Mouse (Mus musculus) hindbrain, embryonic 11.5 days (tissue): ENCODE results near the gene Lsm4. TPM values are rescaled to one million over a fixed set of nuclear protein-coding genes. Genes with fewer than 3 reads are reported as not detected.

ENCODE experiments used
- ATAC-seq: fragments of 200-750 bp; cut with Nextera tagmentation; 2 replicates; pipeline ENCODE4 v1.8.0; 2017; ENCODE audit warnings: mild to moderate bottlenecking, moderate TSS enrichment, moderate library complexity; ENCODE audit not compliant: low FRiP score
- DNase-seq: peaks from one replicate; pipeline ENCODE4 v3.0.0-alpha.2; 2015; ENCODE audit warnings: low spot score
- H3K27ac ChIP-seq: fragments of 300-500 bp; sonication (generic); 2 replicates; pipeline ENCODE4 v1.5.1; 2014; ENCODE audit warnings: mild to moderate bottlenecking, low read depth, low read length
- H3K27me3 ChIP-seq: fragments of 300-500 bp; sonication (generic); 2 replicates; pipeline ENCODE4 v1.6.1; 2014; ENCODE audit warnings: mild to moderate bottlenecking, low read length, moderate library complexity, mixed read lengths; ENCODE audit not compliant: control insufficient read depth, insufficient read depth
- H3K36me3 ChIP-seq: fragments of 300-500 bp; sonication (generic); 2 replicates; pipeline ENCODE4 v1.6.1; 2014; ENCODE audit warnings: mild to moderate bottlenecking, low read length, moderate library complexity, mixed read lengths; ENCODE audit not compliant: control insufficient read depth, insufficient read depth
- H3K4me1 ChIP-seq: fragments of 300-500 bp; sonication (generic); replicated peaks from 2 replicates; pipeline ENCODE4 v1.6.1; 2014; ENCODE audit warnings: low read length, mixed read lengths; ENCODE audit not compliant: control insufficient read depth, insufficient read depth
- H3K4me2 ChIP-seq: fragments of 300-500 bp; sonication (generic); replicated peaks from 2 replicates; pipeline ENCODE4 v1.6.1; 2014; ENCODE audit warnings: mild to moderate bottlenecking, low read depth, low read length
- H3K4me3 ChIP-seq: fragments of 300-500 bp; sonication (generic); 2 replicates; pipeline ENCODE4 v1.5.1; 2014; ENCODE audit warnings: low read depth, low read length
- H3K9ac ChIP-seq: fragments of 300-500 bp; sonication (generic); 2 replicates; pipeline ENCODE4 v1.6.1; 2014; ENCODE audit warnings: low read depth, low read length
- H3K9me3 ChIP-seq: fragments of 300-500 bp; sonication (generic); 2 replicates; pipeline ENCODE4 v1.6.1; 2016; ENCODE audit warnings: low read length; ENCODE audit not compliant: control insufficient read depth
- WGBS: fragments of 180-500 bp; shearing (Covaris S2); extraction: QIAGEN DNeasy Blood & Tissue Kit; methylation state at CpG from one replicate; pipeline ENCODE4 v1.1.7; 2014; 5-methylcytosine and 5-hydroxymethylcytosine counted together
- polyA plus RNA-seq: library from polyadenylated mRNA; unstranded; fragments of >200 nt; fragmentation: Nextera tagmentation; extraction: Ambion mirVana; gene quantifications from 2 replicates; pipeline ENCODE4 v1.2.1, GENCODE M21; 2014

Gene Lsm4
- polyA plus RNA-seq, 1 experiment from 2014 or later = 282 TPM

DNA sequence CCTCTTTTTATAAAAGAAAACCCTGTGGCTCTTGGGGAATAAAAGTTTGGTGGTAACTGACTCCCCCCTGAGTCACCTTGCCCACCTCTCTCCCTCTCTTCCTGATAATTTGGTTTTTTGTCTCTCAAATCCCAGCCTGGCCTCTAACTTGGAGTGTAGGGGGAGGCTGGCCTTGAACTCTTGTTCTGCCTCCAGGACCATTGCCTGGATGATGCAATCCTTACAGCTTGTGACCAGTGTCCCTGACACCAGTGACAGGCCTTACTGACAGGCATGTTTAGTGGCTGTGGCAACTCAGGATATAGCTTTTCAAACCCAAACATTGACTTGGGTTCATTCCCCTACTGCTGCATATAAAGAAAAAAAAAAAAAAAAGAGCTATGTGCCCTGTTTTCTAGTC is 26.3 kb upstream of the Lsm4 start:
- peaks cover 11% of the 10 kb centered on the region; the same call in 1 of the 2 replicates for H3K4me1 ChIP-seq
- peaks cover 7% of the 10 kb centered on the region; the same call in 1 of the 2 replicates for H3K36me3 ChIP-seq
- ATAC-seq = peak; percentile 1; the same call in 1 of the 2 replicates
- no peaks in the 10 kb centered on the region for H3K9me3 ChIP-seq
- H3K9ac ChIP-seq = no peak overlapping the region
- H3K4me3 ChIP-seq = no peak overlapping the region
- no peak overlapping the region for H3K4me2 ChIP-seq
- H3K27me3 ChIP-seq = no peaks in the 10 kb centered on the region
- no peak for DNase-seq
- H3K27ac ChIP-seq = peak overlapping the region; percentile 78; the same call in 1 of the 2 replicates

GRCm38 (mm10) chr8:70647343-70648163 is 25.5 kb upstream of the Lsm4 start:
- Histone ChIP-seq H3K27ac (peak overlapping the region; percentile 78), H3K9ac (peak overlapping the region; percentile 8; the same call in 1 of the 2 replicates), H3K4me1 (peaks cover 11% of the 10 kb centered on the region; the same call in 1 of the 2 replicates), H3K27me3 (no peaks in the 10 kb centered on the region), H3K4me2 (no peak overlapping the region), H3K36me3 (peaks cover 7% of the 10 kb centered on the region; the same call in 1 of the 2 replicates), H3K9me3 (no peaks in the 10 kb centered on the region), H3K4me3 (no peak overlapping the region)
- 46% methylated on average over 8 of the region's 8 CpGs for WGBS
- DNase-seq = peak; percentile 63
- ATAC-seq = peak; percentile 59

GRCm38 (mm10) chr8:70648164-70648442 is 24.9 kb upstream of the Lsm4 start:
- ATAC-seq = no peak
- Histone ChIP-seq H3K27ac (peak overlapping the region; percentile 78), H3K4me2 (no peak overlapping the region), H3K9ac (no peak overlapping the region), H3K36me3 (peaks cover 7% of the 10 kb centered on the region; the same call in 1 of the 2 replicates), H3K4me3 (no peak overlapping the region), H3K27me3 (no peaks in the 10 kb centered on the region), H3K4me1 (peaks cover 11% of the 10 kb centered on the region; the same call in 1 of the 2 replicates), H3K9me3 (no peaks in the 10 kb centered on the region)
- 10% methylated on average over 1 of the region's 1 CpGs for WGBS
- DNase-seq = no peak

DNA sequence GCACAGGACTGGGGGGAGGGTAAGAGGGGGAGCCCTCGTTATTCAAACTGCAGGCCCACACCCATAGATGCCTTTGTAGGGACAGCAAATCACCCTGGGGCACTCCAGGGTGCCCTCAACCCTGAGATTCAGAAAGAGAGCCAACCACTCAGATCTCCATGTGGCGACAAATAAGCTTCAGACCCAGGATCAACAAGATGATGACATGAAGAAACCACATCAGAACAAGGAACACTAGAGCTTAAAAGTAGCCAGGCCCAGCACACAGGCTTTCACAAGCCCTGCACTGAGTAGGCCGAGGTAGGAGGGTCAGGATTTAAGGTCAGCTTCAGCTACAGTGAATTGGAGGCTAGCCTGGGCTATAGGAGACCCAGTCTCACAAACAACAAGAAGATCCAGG is 24.1 kb upstream of the Lsm4 start:
- H3K27ac ChIP-seq = peak overlapping the region; percentile 30
- ATAC-seq (no peak), DNase-seq (no peak)
- peaks cover 7% of the 10 kb centered on the region; the same call in 1 of the 2 replicates for H3K36me3 ChIP-seq
- no peaks in the 10 kb centered on the region for H3K9me3 ChIP-seq
- peaks cover 11% of the 10 kb centered on the region for H3K4me1 ChIP-seq
- 68% methylated on average over 3 of the region's 3 CpGs for WGBS
- no peak overlapping the region for H3K4me2 ChIP-seq
- H3K9ac ChIP-seq = no peak overlapping the region
- H3K27me3 ChIP-seq = no peaks in the 10 kb centered on the region
- H3K4me3 ChIP-seq = no peak overlapping the region

- H3K27ac ChIP-seq = peak overlapping the region; percentile 30
- H3K36me3 ChIP-seq = peaks cover 10% of the 10 kb centered on the region; the same call in 1 of the 2 replicates
- H3K27me3 ChIP-seq = no peaks in the 10 kb centered on the region
- DNase-seq = no peak
- no peak overlapping the region for H3K4me3 ChIP-seq
- no peaks in the 10 kb centered on the region for H3K9me3 ChIP-seq
- H3K9ac ChIP-seq = no peak overlapping the region
- no peak overlapping the region for H3K4me2 ChIP-seq
- peak; percentile 30; the same call in 1 of the 2 replicates for ATAC-seq
- peaks cover 11% of the 10 kb centered on the region for H3K4me1 ChIP-seq
- WGBS = 77% methylated on average over 4 of the region's 4 CpGs
Observed at GRCm38 (mm10) chr8:70649324-70649723, 23.7 kb upstream of the Lsm4 start.

DNA sequence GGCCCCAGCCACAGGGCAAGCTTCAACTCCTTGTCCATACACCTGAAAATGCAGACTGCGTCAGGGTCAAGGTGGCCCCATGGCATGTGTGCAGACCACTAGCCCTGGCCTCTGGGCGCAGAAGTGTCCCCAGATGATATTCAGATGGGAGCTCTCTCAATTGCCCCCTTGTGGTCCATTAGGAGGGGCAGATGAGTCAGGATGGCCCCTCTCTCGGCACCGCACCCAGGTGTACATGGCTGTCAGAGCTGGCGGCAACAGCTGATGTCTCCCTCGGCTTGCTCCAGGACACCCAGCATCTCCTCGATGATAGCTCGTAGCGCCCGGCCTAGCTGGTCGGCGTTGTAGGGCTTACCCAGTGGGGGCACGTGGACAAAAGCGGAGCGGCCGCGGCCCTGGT is 22.7 kb upstream of the Lsm4 start:
- H3K4me3 ChIP-seq = no peak overlapping the region
- H3K4me2 ChIP-seq = no peak overlapping the region
- 97% methylated on average over 17 of the region's 17 CpGs for WGBS
- H3K4me1 ChIP-seq = peaks cover 14% of the 10 kb centered on the region
- H3K27me3 ChIP-seq = no peaks in the 10 kb centered on the region
- no peak overlapping the region for H3K27ac ChIP-seq
- H3K9me3 ChIP-seq = no peaks in the 10 kb centered on the region
- DNase-seq (no peak), ATAC-seq (no peak)
- H3K9ac ChIP-seq = no peak overlapping the region
- peaks cover 15% of the 10 kb centered on the region; the same call in 1 of the 2 replicates for H3K36me3 ChIP-seq

DNA sequence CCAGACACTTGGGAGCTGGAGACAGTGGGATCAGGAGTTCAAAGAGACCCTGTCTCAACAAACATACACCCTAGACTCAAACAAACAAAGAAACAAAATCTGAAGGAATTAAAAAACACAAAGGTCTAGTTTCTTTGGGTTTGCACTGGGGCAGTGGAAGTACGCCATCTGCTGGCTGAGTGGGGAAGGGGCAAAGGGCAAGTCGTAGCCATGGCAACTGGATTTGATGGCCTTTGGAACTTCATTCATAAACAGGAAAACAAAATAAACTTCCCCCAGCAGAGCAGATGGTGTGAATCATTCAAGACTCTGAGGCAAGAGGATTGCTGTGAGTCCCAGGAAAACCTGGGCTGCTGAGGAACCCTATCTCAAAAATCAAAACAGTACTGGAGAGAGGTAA is 19.8 kb upstream of the Lsm4 start:
- DNase-seq (peak; percentile 63), ATAC-seq (no peak)
- Histone ChIP-seq H3K4me3 (no peak overlapping the region), H3K27ac (no peak overlapping the region), H3K27me3 (no peaks in the 10 kb centered on the region), H3K9me3 (no peaks in the 10 kb centered on the region), H3K36me3 (peaks cover 15% of the 10 kb centered on the region; the same call in 1 of the 2 replicates), H3K9ac (no peak overlapping the region), H3K4me2 (no peak overlapping the region), H3K4me1 (peaks cover 8% of the 10 kb centered on the region)
- WGBS = 55% methylated on average over 2 of the region's 2 CpGs

- no peak for ATAC-seq
- Histone ChIP-seq H3K4me3 (no peak overlapping the region), H3K9ac (no peak overlapping the region), H3K4me2 (no peak overlapping the region), H3K27ac (peak overlapping the region; percentile 98), H3K36me3 (peaks cover 15% of the 10 kb centered on the region; the same call in 1 of the 2 replicates), H3K4me1 (peaks cover 8% of the 10 kb centered on the region), H3K27me3 (no peaks in the 10 kb centered on the region), H3K9me3 (no peaks in the 10 kb centered on the region)
- no peak for DNase-seq
- 68% methylated on average over 1 of the region's 1 CpGs for WGBS
Observed at GRCm38 (mm10) chr8:70654121-70654520, 18.9 kb upstream of the Lsm4 start.

GRCm38 (mm10) chr8:70655469-70655868 is 17.6 kb upstream of the Lsm4 start:
- peak overlapping the region; percentile 98 for H3K27ac ChIP-seq
- H3K9ac ChIP-seq = peak overlapping the region; percentile 49
- H3K4me1 ChIP-seq = peaks cover 8% of the 10 kb centered on the region
- no peaks in the 10 kb centered on the region for H3K27me3 ChIP-seq
- no peaks in the 10 kb centered on the region for H3K9me3 ChIP-seq
- H3K4me3 ChIP-seq = no peak overlapping the region
- ATAC-seq (no peak), DNase-seq (peak; percentile 65)
- 23% methylated on average over 2 of the region's 2 CpGs for WGBS
- H3K4me2 ChIP-seq = no peak overlapping the region; the same call in 1 of the 2 replicates
- peaks cover 9% of the 10 kb centered on the region; the same call in 1 of the 2 replicates for H3K36me3 ChIP-seq
